Mouse (Mus musculus) kidney, adult 2 months (tissue): ENCODE results near the gene Rnf157. TPM values are rescaled to one million over a fixed set of nuclear protein-coding genes. Genes with fewer than 3 reads are reported as not detected.

ENCODE experiments used
- DNase-seq: peaks from one replicate; pipeline ENCODE4 v3.0.0; 2021
- H3K27ac ChIP-seq: fragments of 200-500 bp; 2 replicates; pipeline ENCODE4 v1.5.1; 2012; ENCODE audit warnings: low read depth, low read length, control low read depth, inconsistent platforms; ENCODE audit not compliant: insufficient read depth
- H3K27me3 ChIP-seq: fragments of 200-500 bp; replicated peaks from 2 replicates; pipeline ENCODE4 v1.6.1; 2012; ENCODE audit warnings: mild to moderate bottlenecking, moderate library complexity, low read length, inconsistent platforms; ENCODE audit not compliant: control insufficient read depth, insufficient read depth
- H3K36me3 ChIP-seq: fragments of 200-500 bp; 2 replicates; pipeline ENCODE4 v1.6.1; 2012; ENCODE audit warnings: mild to moderate bottlenecking, moderate library complexity, low read length, inconsistent platforms; ENCODE audit not compliant: control insufficient read depth, insufficient read depth
- H3K4me1 ChIP-seq: fragments of 200-500 bp; 2 replicates; pipeline ENCODE4 v1.6.1; 2011; ENCODE audit warnings: low read length; ENCODE audit not compliant: control insufficient read depth, insufficient read depth
- H3K4me3 ChIP-seq: fragments of 200-500 bp; 2 replicates; pipeline ENCODE4 v1.5.1; 2011; ENCODE audit warnings: mild to moderate bottlenecking, low read depth, low read length, control low read depth; ENCODE audit not compliant: insufficient read depth
- CTCF ChIP-seq: fragments of 200-500 bp; conservative IDR thresholded peaks from 2 replicates; pipeline ENCODE4 v1.5.1; 2011; ENCODE audit warnings: low read depth, mild to moderate bottlenecking, control low read depth, low read length, moderate library complexity, mixed read lengths; ENCODE audit not compliant: insufficient read depth, insufficient read length
- POLR2A ChIP-seq: fragments of 200-500 bp; IDR thresholded peaks from one replicate; pipeline ENCODE4 v1.6.1; 2011; ENCODE audit warnings: low read depth, low read length, control low read depth
- WGBS: fragments of 180-500 bp; shearing (Covaris S2); methylation state at CpG from one replicate; pipeline ENCODE4 v1.1.7; 2018; 5-methylcytosine and 5-hydroxymethylcytosine counted together
- polyA plus RNA-seq: library from polyadenylated mRNA; depleted of rRNA; stranded (reverse); fragments of >200 nt; gene quantifications from 2 replicates; pipeline ENCODE4 v1.2.3, GENCODE M21; 2012

The Rnf157 gene
- polyA plus RNA-seq, 1 experiment: 2.9 TPM

GRCm38 (mm10) chr11:116439269-116440240 lies 26.7 kb upstream of the Rnf157 start:
- Histone ChIP-seq H3K27me3 (no peaks in the 10 kb centered on the region), H3K36me3 (no peaks in the 10 kb centered on the region; the same call in 1 of the 2 replicates), H3K4me3 (no peak overlapping the region), H3K4me1 (peaks cover 23% of the 10 kb centered on the region), H3K27ac (no peak overlapping the region)
- TF ChIP-seq CTCF: no peak
- TF ChIP-seq POLR2A: no peak
- 69% methylated on average over 19 of the region's 19 CpGs for WGBS
- peak; percentile 10 for DNase-seq

- H3K4me1 ChIP-seq: peaks cover 23% of the 10 kb centered on the region
- H3K4me3 ChIP-seq: no peak overlapping the region
- no peaks in the 10 kb centered on the region; the same call in 1 of the 2 replicates for H3K36me3 ChIP-seq
- H3K27ac ChIP-seq: no peak overlapping the region
- TF ChIP-seq POLR2A (no peak), CTCF (no peak)
- no peak for DNase-seq
- 61% methylated on average over 11 of the region's 11 CpGs for WGBS
- no peaks in the 10 kb centered on the region for H3K27me3 ChIP-seq
Measured at GRCm38 (mm10) chr11:116437541-116437940, 24.7 kb upstream of the Rnf157 start.

DNA sequence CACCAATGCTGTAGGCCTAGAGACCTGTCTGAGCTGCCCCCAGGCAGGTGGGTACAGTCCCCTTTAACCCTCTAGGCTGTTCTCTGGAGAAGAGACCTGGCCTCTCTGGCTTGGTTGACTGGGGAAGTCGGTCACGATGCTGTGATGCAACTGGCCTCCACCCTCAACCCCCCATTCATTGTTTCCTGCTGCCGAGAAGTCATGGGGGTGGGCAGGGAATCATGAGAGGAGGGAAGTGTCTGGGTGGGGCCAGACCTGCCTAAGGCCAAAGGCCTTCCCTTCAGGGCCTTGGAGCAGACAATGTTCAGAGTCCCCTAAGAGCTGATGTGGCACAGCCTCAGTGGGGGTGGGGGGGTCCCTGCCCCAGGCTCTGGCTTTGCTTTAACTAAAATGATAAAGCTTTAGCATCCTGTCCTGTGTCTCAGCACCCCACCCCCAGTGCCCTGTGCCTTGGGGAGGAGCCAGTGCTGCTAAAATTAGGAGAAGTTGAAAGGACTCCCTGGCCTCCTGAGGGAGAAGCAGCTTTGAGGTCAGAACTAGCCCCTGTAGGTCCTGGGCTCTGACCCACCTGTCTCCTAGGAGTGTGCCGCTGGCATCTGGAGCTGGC lies 24.0 kb upstream of the Rnf157 start:
- Histone ChIP-seq H3K36me3 (no peaks in the 10 kb centered on the region; the same call in 1 of the 2 replicates), H3K4me3 (no peak overlapping the region), H3K27me3 (no peaks in the 10 kb centered on the region), H3K27ac (peak overlapping the region; percentile 58), H3K4me1 (peaks cover 23% of the 10 kb centered on the region)
- TF ChIP-seq CTCF (no peak), POLR2A (no peak)
- 11% methylated on average over 4 of the region's 4 CpGs for WGBS
- peak; percentile 70 for DNase-seq

GRCm38 (mm10) chr11:116435992-116436724 lies 23.3 kb upstream of the Rnf157 start:
- TF ChIP-seq CTCF (no peak), POLR2A (no peak)
- Histone ChIP-seq H3K4me3 (no peak overlapping the region), H3K4me1 (peaks cover 25% of the 10 kb centered on the region), H3K27me3 (no peaks in the 10 kb centered on the region), H3K36me3 (no peaks in the 10 kb centered on the region; the same call in 1 of the 2 replicates), H3K27ac (peak overlapping the region; percentile 30; the same call in 1 of the 2 replicates)
- WGBS: 38% methylated on average over 5 of the region's 5 CpGs
- peak; percentile 17 for DNase-seq

DNA sequence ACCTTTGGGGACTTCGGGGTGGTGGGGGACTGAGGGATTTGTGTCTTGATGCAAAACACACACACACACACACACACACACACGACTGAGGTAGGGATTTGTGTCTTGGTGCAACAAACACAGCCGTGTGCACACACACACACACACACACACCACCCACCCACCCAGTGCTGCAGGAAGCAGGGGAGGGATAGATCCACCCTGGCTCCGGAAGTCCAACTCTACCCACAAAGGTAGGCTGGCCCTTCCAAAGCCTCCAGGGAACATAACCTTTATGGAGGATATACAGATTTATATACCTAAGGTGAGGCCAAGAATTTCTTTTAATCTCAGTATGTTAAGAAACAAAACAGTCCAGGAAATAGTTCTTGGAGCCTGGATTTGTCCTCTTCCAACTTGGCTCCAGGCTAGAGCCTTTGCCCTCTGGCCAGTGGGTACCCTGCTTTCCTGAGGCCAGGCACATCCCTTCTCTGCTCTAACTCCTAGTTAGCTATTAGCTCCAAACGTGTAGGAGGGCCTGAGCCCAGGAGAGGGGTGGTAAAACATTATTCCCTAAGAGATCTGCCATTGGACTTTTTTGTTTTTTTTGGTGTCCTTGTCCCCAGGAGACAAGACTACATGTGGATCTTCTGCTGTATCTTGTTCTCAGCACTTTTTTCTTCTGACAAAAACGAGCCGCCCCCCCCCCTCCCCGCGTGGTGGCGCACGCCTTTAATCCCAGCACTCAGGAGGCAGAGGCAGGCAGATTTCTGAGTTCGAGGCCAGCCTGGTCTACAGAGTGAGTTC lies 22.3 kb upstream of the Rnf157 start:
- H3K4me3 ChIP-seq: peak overlapping the region; percentile 95
- WGBS: 33% methylated on average over 12 of the region's 12 CpGs
- no peaks in the 10 kb centered on the region for H3K27me3 ChIP-seq
- TF ChIP-seq CTCF (no peak), POLR2A (no peak)
- H3K27ac ChIP-seq: peak overlapping the region; percentile 97
- H3K36me3 ChIP-seq: no peaks in the 10 kb centered on the region; the same call in 1 of the 2 replicates
- DNase-seq: peak; percentile 89
- peaks cover 29% of the 10 kb centered on the region for H3K4me1 ChIP-seq

- WGBS: under 1% methylated on average over 51 of the region's 67 CpGs
- TF ChIP-seq CTCF (no peak), POLR2A (no peak)
Measured at GRCm38 (mm10) chr11:116434287-116434966, 21.6 kb upstream of the Rnf157 start.

More at GRCm38 (mm10) chr11:116434287-116434966, 21.6 kb upstream of the Rnf157 start:
- H3K4me1 ChIP-seq: peaks cover 32% of the 10 kb centered on the region
- peak; percentile 75 for DNase-seq
- H3K36me3 ChIP-seq: no peaks in the 10 kb centered on the region; the same call in 1 of the 2 replicates
- H3K4me3 ChIP-seq: peak overlapping the region; percentile 95
- peak overlapping the region; percentile 97 for H3K27ac ChIP-seq
- H3K27me3 ChIP-seq: no peaks in the 10 kb centered on the region
